Mouse (Mus musculus) adrenal gland, postnatal 14 days (tissue): ENCODE measurements at regions not wholly inside any gene's neighbourhood (a gene's known extent, or its start where the extent isn't known, plus 50 kb on each side); places are given as distances from the start of the nearest gene placed in this dataset.

ENCODE experiments used
- DNase-seq: peaks from one replicate; pipeline ENCODE4 v3.0.0; 2021; ENCODE audit warnings: mixed read lengths

DNA sequence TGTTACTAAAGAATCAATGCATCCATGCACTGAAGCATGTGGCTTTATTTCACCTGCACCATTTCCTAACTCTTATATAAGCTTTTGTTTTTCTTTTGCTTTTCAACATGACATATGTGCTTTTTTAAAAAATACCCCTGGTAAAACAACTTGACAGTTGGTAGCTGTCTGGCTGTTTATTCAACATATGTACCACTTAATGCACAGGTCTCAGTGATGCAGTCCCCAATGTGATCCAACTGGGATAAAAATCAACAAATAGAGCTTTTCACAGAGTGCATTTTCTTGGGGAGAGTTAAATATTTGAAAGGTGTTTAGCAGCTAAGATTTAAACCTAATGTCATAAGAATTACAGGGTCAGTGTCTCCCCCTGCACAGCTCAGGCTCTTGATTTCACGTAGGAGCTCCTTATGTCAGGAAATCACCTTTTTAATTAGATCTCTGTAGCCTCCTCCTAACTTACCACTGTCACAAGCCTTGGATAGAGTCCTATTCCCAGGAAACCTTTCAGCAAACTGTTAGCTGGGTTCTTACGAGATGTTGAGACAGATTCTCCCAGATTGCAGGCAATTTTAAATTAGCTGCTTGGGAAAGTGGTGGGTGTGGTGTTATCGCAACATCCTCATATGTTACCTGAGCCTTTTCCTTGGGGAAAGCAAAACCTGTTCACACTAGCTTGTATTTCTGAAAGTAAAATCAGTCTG is 464.6 kb upstream of the Arrdc3 start:
- DNase-seq = no peak

DNA sequence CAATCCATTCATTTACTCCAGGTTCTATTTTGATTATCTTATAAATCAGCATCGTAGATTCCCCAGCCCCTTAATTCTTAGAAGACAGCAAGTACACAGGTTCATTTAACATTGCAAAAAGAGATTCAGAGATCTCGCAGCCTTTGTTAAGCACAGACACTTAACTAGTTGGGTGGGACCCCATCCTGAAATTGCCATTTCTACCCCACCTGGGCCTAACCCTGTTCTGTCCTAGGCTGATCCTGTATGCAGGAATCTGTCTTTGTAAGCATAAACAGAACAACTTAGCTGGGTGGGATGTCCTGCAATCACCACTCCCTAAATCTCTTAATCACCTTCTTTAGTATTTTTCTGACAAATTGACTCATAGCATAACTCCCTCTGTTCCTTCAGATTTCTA is 462.8 kb upstream of the Arrdc3 start:
- DNase-seq = no peak
